Mouse (Mus musculus): ENCODE measurements around the gene Ccnd3. TPM values are rescaled to one million over a fixed set of nuclear protein-coding genes. Genes with fewer than 3 reads are reported as not detected.

Gene Ccnd3
- polyA plus RNA-seq, 1 experiment from 2014 or later: 18.7 TPM

DNA sequence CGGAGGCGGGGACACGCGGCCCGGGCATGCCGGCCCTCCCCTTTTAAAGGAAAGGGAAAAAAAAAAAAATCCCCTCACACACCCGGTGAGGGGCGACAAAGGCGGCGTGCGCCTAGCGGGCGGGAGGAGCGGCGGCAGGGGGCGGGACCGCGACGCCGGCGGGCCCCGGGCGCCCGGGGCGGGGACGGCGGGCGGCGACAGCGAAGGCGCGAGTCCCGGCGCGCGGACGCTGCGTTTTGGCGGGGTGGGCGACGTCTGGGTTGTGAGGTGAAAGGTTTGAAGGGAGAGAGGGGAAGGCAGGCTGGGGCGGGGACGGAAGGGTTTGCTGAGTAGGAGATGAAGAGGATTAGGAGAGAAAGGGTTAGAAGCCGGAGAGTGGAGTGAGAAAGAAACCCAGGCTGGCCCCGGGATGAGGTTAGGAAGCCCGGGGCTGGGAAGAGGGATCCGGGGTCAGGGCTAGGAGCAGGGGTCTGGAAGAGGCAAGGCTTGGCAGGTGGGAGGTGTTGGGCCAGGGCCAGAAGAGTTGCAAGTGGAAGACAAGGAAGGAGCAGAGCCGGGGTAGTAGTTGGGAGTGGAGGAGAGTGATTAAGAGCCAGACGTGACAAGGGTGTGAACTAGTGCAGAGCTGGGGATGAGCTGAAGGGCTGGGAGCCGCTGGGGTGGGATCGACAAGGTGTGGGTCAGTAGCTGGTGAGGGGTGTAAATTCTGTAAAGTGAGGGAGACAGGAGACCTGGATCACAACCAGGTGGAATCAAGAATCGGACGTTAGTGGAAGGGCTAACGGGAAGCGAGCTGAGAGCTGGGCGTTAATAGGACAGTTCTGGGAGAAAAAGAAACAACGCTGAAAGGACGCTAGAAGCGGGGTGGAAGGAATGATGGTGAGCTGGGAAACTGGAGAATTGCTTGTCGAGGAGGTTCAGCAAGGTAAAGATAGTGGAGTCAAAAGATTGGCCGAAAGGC is 125.1 kb downstream of the Ccnd3 start:
- Histone ChIP-seq H3K36me3 (ENCODE audit: inconsistent target) (no peaks in the 10 kb centered on the region), H3K27ac (peak overlapping the region; percentile 35), H3K4me3 (ENCODE audit: inconsistent target) (peak overlapping the region; percentile 78), H3K79me2 (ENCODE audit: inconsistent target) (no peaks in the 10 kb centered on the region)
- WGBS (ENCODE audit: missing documents): 2% methylated on average over 52 of the region's 61 CpGs

DNA sequence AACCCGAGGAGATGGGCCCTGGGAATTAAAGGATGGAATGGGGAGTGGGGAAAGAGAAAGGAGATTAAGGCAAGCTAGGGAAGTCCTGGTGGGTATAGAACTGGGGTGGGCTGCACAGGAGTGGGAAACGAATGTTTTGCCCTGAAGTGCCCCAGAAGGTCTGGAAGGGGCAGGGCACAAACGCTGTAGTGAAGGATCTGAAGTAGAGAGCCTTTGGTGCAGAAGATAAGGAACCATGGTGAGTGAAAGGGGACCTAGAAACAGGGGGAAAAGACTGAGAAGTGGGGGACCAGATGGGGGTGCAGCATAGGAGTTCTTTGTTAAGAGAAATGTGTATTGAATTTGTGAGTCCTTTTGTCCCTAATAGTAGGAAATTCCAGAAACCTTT is 125.8 kb downstream of the Ccnd3 start, which contains the start of gene Usp49:
Gene Usp49 (plus strand): TSS at position 13 of the 388 bp plus-strand sequence.
- H3K27ac ChIP-seq: peak within 1 kb of the TSS; percentile 35

DNA sequence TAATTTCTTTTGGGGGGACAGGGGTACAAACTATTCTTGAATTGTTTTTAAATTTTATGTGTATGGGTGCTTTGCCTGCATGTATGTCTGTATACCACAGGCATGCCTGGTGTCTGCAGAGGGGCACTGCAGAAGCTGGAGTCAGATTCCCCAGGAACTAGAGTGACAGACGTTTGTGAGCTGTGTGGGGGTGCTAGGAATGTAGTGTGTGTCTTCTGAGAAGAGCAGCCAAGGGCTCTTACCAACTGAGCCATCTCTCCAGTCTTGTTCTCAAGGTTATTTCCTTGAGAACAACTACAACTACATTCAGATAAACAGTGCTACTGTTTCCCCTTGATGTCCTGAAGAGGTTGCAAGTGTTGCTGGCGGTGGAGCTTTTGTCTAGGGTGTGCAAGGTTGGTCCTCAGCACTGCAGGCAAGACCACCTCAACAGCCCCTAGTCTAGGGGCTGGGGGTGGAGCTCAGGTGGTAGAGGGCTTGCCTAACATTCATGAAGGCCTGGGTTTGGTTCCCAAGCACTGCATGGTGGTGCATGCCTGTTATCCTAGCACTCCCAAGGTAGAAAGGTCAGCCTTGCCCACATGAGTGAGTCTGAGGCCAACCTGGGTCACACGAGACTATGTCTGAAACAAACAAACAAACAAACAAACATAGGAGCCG is 127.5 kb downstream of the Ccnd3 start:
- WGBS (ENCODE audit: missing documents): 97% methylated on average over 4 of the region's 4 CpGs
- H3K27ac ChIP-seq: no peak overlapping the region
- H3K36me3 ChIP-seq (ENCODE audit: inconsistent target): no peaks in the 10 kb centered on the region
- H3K79me2 ChIP-seq (ENCODE audit: inconsistent target): no peaks in the 10 kb centered on the region
- no peak overlapping the region for H3K4me3 ChIP-seq (ENCODE audit: inconsistent target)

More for the DNA sequence above, 125.8 kb downstream of the Ccnd3 start, which contains the start of gene Usp49:
- no peaks in the 10 kb centered on the region for H3K36me3 ChIP-seq (ENCODE audit: inconsistent target)
- 4% methylated on average over 3 of the region's 3 CpGs for WGBS (ENCODE audit: missing documents)
- no peaks in the 10 kb centered on the region for H3K79me2 ChIP-seq (ENCODE audit: inconsistent target)
- H3K4me3 ChIP-seq (ENCODE audit: inconsistent target): peak within 1 kb of the TSS; percentile 78

DNA sequence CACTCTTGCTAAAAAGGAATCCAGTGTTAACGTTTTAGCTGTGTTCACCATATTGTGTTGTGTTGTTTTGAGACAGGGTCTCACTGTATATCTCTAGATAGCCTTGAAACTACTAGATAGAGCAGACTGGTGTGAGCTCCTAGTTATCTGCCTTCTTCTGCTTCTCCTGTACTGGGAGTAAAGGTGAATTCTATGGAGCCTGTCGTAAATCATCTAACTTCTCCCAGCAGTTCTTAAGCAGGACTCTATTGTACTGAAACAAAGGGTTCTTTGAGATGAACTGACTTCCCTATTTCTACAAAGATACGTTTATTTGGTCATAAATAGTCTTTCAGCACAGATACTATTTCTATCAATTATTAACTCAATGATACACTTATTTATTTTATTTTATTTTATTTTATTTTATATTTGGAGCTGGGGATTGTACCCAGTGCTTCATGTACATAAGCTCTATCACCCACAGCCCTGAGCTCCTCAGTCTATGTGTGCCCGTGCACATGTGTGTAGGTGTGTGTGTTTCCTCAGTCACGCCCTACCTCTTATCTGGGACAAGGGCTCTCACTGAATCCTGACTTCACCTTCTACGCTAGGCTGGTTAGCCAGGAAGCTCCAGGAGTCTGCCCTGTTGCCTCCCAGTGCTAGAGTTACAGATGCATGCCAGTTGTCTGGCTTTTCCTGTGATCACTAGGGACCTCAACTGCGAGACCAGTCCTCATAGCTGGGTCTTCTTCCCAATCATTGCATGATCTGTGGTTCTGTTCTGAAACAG is 129.3 kb downstream of the Ccnd3 start:
- H3K27ac ChIP-seq: no peak overlapping the region
- no peaks in the 10 kb centered on the region for H3K79me2 ChIP-seq (ENCODE audit: inconsistent target)
- H3K36me3 ChIP-seq (ENCODE audit: inconsistent target): no peaks in the 10 kb centered on the region
- no peak overlapping the region for H3K4me3 ChIP-seq (ENCODE audit: inconsistent target)
- WGBS (ENCODE audit: missing documents): 92% methylated on average over 6 of the region's 7 CpGs

DNA sequence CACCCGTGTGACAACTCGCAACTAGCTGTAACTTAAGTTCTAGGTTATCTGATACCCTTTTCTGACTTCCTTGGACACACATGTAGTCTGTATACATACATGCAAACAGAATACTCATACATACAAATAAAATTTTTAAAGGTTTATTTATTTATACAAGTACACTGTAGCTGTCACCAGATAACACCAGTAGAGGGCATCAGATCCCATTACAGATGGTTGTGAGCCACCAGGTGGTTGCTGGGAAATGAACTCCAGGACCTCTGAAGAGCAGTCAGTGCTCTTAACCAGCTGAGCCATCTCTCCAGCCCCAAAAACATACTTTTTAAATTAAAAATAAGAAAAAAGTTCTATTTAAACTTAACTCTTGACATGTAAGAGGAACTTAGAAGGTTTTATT is 138.1 kb downstream of the Ccnd3 start:
- Histone ChIP-seq H3K27ac (no peak overlapping the region), H3K36me3 (ENCODE audit: inconsistent target) (no peaks in the 10 kb centered on the region), H3K4me3 (ENCODE audit: inconsistent target) (no peak overlapping the region), H3K79me2 (ENCODE audit: inconsistent target) (no peaks in the 10 kb centered on the region)
- 94% methylated on average over 2 of the region's 2 CpGs for WGBS (ENCODE audit: missing documents)

DNA sequence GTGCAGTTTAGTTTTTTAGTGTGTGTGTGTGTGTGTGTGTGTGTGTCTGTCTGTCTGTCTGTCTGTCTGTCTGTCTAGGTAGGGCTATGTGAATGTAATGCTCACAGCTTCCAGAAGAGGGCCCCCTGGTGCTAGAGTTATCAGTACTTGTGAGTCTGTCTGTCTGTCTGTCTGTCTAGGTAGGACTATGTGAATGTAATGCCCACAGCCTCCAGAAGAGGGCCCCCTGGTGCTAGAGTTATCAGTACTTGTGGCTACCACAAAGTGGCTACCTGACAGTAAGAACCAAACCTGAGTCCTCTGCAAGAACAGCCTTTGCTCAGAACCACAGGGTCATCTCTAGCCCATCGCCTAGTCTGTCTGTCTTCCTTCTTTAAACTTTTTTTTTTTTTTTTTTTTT is 141.8 kb downstream of the Ccnd3 start:
- Histone ChIP-seq H3K27ac (no peak overlapping the region), H3K79me2 (ENCODE audit: inconsistent target) (no peaks in the 10 kb centered on the region), H3K36me3 (ENCODE audit: inconsistent target) (no peaks in the 10 kb centered on the region), H3K4me3 (ENCODE audit: inconsistent target) (no peak overlapping the region)
- WGBS (ENCODE audit: missing documents): no CpG with 5 or more reads among the region's 1 CpGs

DNA sequence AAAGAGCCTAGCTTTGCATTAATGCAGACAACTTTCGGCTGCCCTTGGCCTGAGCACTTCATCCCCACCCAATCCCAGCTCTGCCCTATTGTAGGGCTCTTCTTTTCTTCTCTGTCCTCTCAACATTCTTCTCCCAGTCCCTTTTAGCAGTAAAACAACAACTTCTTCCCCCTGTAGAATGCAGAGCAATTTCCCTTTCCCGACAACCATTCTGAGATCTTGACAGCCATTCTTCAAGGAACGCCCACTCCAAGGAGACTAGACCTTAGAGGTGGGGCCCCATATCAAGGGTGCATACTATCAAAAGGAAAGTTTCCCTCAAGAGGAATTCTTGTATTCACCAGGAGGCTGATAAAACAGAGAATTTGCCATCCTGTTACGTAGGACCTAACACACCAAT is 144.1 kb downstream of the Ccnd3 start:
- no peaks in the 10 kb centered on the region for H3K36me3 ChIP-seq (ENCODE audit: inconsistent target)
- no peak overlapping the region for H3K4me3 ChIP-seq (ENCODE audit: inconsistent target)
- 85% methylated on average over 4 of the region's 4 CpGs for WGBS (ENCODE audit: missing documents)
- no peak overlapping the region for H3K27ac ChIP-seq
- no peaks in the 10 kb centered on the region for H3K79me2 ChIP-seq (ENCODE audit: inconsistent target)

Other genes with a start within 250 kb of the Ccnd3 start
- gene Mrps10, start 136.2 kb upstream of the Ccnd3 start, polyA plus RNA-seq (2018): 20.2 to 59.5 TPM (median 24.5 TPM) in 3 replicates
- 0.22 to 0.62 TPM (median 0.22 TPM) in 3 replicates for gene Guca1b, start 119.7 kb upstream of the Ccnd3 start, polyA plus RNA-seq (2018)
- gene Guca1a, start 104.5 kb upstream of the Ccnd3 start, polyA plus RNA-seq (2018): 2.7 to 9.2 TPM (median 7.1 TPM) in 3 replicates
- 0.45 to 0.59 TPM (median 0.55 TPM) in 3 replicates for gene AI661453, start 68.4 kb upstream of the Ccnd3 start, polyA plus RNA-seq (2018)
- gene 1700001C19Rik, start 67.7 kb upstream of the Ccnd3 start, polyA plus RNA-seq (2018): 0.27 to 0.31 TPM in 2 of 3 replicates, not detected in the other
- gene Taf8, start 2.8 kb upstream of the Ccnd3 start, polyA plus RNA-seq (2018): 8.5 to 16.9 TPM (median 13.1 TPM) in 3 replicates
- 4.6 to 14.0 TPM (median 5.4 TPM) in 3 replicates for gene Bysl, start 106.4 kb downstream of the Ccnd3 start, polyA plus RNA-seq (2018)
- gene Med20, start 106.5 kb downstream of the Ccnd3 start, polyA plus RNA-seq (2018): 12.7 to 20.9 TPM (median 20.4 TPM) in 3 replicates
- gene Gm20517, start 106.5 kb downstream of the Ccnd3 start, polyA plus RNA-seq (2018): 1.4 to 3.8 TPM (median 1.4 TPM) in 3 replicates
- 2.3 to 3.1 TPM (median 2.7 TPM) in 3 replicates for gene Usp49, start 125.6 kb downstream of the Ccnd3 start, polyA plus RNA-seq (2018)
- gene Tomm6, start 183.3 kb downstream of the Ccnd3 start, polyA plus RNA-seq (2018): 192 to 228 TPM (median 203 TPM) in 3 replicates
- 0.65 to 1.3 TPM (median 0.73 TPM) in 3 replicates for gene Frs3, start 184.0 kb downstream of the Ccnd3 start, polyA plus RNA-seq (2018)
- 0.23 to 0.79 TPM (median 0.74 TPM) in 3 replicates for gene Gm21981, start 189.4 kb downstream of the Ccnd3 start, polyA plus RNA-seq (2018)
- gene Prickle4, start 189.7 kb downstream of the Ccnd3 start, polyA plus RNA-seq (2018): 0.76 to 1.3 TPM in 2 of 3 replicates, not detected in the other
- gene Pgc, start 221.8 kb downstream of the Ccnd3 start, polyA plus RNA-seq (2018): not detected in 3 replicates
- gene Tfeb, start 232.0 kb downstream of the Ccnd3 start, polyA plus RNA-seq (2018): 15.5 to 41.8 TPM (median 22.8 TPM) in 3 replicates